Mouse (Mus musculus) hindbrain, embryonic 11.5 days (tissue): ENCODE measurements around the gene Rnf19b. TPM values are rescaled to one million over a fixed set of nuclear protein-coding genes. Genes with fewer than 3 reads are reported as not detected.

Experiments used
- ATAC-seq: fragments of 200-750 bp; cut with Nextera tagmentation; 2 replicates; pipeline ENCODE4 v1.8.0; 2017; ENCODE audit warnings: mild to moderate bottlenecking, moderate TSS enrichment, moderate library complexity; ENCODE audit not compliant: low FRiP score
- DNase-seq: peaks from one replicate; pipeline ENCODE4 v3.0.0-alpha.2; 2015; ENCODE audit warnings: low spot score
- H3K27ac ChIP-seq: fragments of 300-500 bp; sonication (generic); 2 replicates; pipeline ENCODE4 v1.5.1; 2014; ENCODE audit warnings: mild to moderate bottlenecking, low read depth, low read length
- H3K27me3 ChIP-seq: fragments of 300-500 bp; sonication (generic); 2 replicates; pipeline ENCODE4 v1.6.1; 2014; ENCODE audit warnings: mild to moderate bottlenecking, low read length, moderate library complexity, mixed read lengths; ENCODE audit not compliant: control insufficient read depth, insufficient read depth
- H3K36me3 ChIP-seq: fragments of 300-500 bp; sonication (generic); 2 replicates; pipeline ENCODE4 v1.6.1; 2014; ENCODE audit warnings: mild to moderate bottlenecking, low read length, moderate library complexity, mixed read lengths; ENCODE audit not compliant: control insufficient read depth, insufficient read depth
- H3K4me1 ChIP-seq: fragments of 300-500 bp; sonication (generic); replicated peaks from 2 replicates; pipeline ENCODE4 v1.6.1; 2014; ENCODE audit warnings: low read length, mixed read lengths; ENCODE audit not compliant: control insufficient read depth, insufficient read depth
- H3K4me2 ChIP-seq: fragments of 300-500 bp; sonication (generic); replicated peaks from 2 replicates; pipeline ENCODE4 v1.6.1; 2014; ENCODE audit warnings: mild to moderate bottlenecking, low read depth, low read length
- H3K4me3 ChIP-seq: fragments of 300-500 bp; sonication (generic); 2 replicates; pipeline ENCODE4 v1.5.1; 2014; ENCODE audit warnings: low read depth, low read length
- H3K9ac ChIP-seq: fragments of 300-500 bp; sonication (generic); 2 replicates; pipeline ENCODE4 v1.6.1; 2014; ENCODE audit warnings: low read depth, low read length
- H3K9me3 ChIP-seq: fragments of 300-500 bp; sonication (generic); 2 replicates; pipeline ENCODE4 v1.6.1; 2016; ENCODE audit warnings: low read length; ENCODE audit not compliant: control insufficient read depth
- WGBS: fragments of 180-500 bp; shearing (Covaris S2); extraction: QIAGEN DNeasy Blood & Tissue Kit; methylation state at CpG from one replicate; pipeline ENCODE4 v1.1.7; 2014; 5-methylcytosine and 5-hydroxymethylcytosine counted together
- polyA plus RNA-seq: library from polyadenylated mRNA; unstranded; fragments of >200 nt; fragmentation: Nextera tagmentation; extraction: Ambion mirVana; gene quantifications from 2 replicates; pipeline ENCODE4 v1.2.1, GENCODE M21; 2014

The Rnf19b gene
- polyA plus RNA-seq, 1 experiment from 2014 or later: 11.1 TPM

DNA sequence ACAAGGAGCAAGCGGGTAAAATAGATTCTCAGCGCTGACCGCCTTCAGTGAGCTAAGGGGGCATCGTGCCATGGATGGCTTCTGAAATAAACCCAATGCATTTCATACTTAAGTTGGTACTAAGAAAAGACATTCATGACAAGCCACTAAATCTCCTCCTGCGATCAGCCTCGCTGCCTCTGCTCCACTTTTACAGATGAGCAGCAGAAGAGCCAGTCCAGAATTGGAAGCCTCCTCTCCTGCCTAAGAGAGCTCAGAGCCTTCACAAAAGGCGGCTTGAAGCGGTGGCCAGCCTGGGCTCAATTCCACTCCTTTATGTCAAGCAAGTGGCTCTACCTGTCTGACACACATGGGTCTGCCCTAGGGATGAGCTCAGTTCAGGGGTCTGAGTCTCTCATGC is 58.6 kb downstream of the Rnf19b start:
- no peak for DNase-seq
- Histone ChIP-seq H3K27ac (no peak overlapping the region), H3K4me3 (no peak overlapping the region), H3K9ac (no peak overlapping the region), H3K9me3 (no peaks in the 10 kb centered on the region), H3K4me1 (peaks cover 11% of the 10 kb centered on the region), H3K4me2 (no peak overlapping the region), H3K36me3 (no peaks in the 10 kb centered on the region), H3K27me3 (peaks cover 21% of the 10 kb centered on the region)
- 93% methylated on average over 8 of the region's 8 CpGs for WGBS
- ATAC-seq: no peak

DNA sequence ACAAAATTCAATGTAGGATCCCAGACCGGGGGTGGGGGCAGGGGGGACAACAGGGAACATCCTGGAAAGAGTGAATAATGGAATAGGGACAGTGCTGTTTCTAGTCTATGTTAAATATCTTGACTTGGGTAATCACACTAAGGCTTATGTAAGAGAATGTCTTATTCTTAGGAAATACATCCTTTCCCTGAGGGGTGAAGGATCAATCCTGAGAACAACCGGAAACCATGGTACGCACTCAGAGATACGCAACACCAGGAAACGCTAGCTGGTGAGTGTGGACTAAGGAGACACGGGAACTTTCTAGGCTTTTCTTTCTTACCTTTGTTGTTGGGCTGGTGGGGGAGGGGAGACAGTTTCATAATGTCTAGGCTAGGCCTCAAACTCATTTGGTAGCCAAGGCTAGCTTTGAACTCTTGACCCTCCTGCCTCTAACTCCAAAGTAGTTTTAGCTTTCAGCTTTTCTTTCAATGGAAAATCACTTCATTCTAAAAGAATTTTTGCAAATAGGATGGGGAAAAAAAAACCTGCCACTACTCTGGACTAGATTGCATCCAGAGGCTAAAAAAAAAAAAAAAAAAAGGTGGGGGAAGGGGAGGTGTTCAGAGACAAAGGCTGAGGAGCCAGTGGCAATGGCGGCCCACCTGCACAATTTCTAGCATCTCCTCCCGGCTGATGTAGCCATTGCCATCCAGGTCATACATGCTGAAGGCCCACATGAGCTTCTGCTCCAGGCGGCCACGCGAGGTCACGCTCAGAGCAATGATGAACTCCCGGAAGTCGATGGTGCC is 59.8 kb downstream of the Rnf19b start:
- 86% methylated on average over 14 of the region's 14 CpGs for WGBS

DNA sequence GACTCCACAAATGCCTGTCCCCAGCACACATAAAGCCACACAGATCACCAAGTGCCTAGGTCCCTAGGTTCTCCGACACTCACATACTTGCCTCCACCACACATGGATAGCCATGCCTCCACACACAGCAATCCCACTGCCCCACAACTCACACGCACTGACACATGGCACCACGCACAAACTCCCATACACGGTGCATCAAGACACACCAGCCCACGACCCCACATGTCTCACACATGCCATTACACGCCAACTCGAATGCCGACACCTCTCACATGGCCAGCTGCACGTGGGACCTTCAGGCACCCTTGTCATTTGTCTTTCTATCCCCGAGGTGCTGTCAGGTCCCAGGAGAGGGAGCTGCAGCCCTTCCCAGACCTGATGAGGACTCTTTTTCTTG is 61.6 kb downstream of the Rnf19b start:
- no peak for DNase-seq
- WGBS: 79% methylated on average over 10 of the region's 10 CpGs
- H3K4me2 ChIP-seq: no peak overlapping the region
- no peak overlapping the region for H3K27ac ChIP-seq
- no peak overlapping the region for H3K9ac ChIP-seq
- H3K27me3 ChIP-seq: peaks cover 33% of the 10 kb centered on the region
- ATAC-seq: no peak
- H3K4me1 ChIP-seq: peaks cover 9% of the 10 kb centered on the region
- no peaks in the 10 kb centered on the region for H3K9me3 ChIP-seq
- H3K4me3 ChIP-seq: no peak overlapping the region
- no peaks in the 10 kb centered on the region for H3K36me3 ChIP-seq

More for the DNA sequence above, 59.8 kb downstream of the Rnf19b start:
- ATAC-seq (no peak), DNase-seq (no peak)
- Histone ChIP-seq H3K9me3 (no peaks in the 10 kb centered on the region), H3K27me3 (peaks cover 31% of the 10 kb centered on the region), H3K27ac (no peak overlapping the region), H3K9ac (no peak overlapping the region), H3K4me3 (no peak overlapping the region), H3K4me1 (peaks cover 12% of the 10 kb centered on the region), H3K4me2 (no peak overlapping the region), H3K36me3 (no peaks in the 10 kb centered on the region)

DNA sequence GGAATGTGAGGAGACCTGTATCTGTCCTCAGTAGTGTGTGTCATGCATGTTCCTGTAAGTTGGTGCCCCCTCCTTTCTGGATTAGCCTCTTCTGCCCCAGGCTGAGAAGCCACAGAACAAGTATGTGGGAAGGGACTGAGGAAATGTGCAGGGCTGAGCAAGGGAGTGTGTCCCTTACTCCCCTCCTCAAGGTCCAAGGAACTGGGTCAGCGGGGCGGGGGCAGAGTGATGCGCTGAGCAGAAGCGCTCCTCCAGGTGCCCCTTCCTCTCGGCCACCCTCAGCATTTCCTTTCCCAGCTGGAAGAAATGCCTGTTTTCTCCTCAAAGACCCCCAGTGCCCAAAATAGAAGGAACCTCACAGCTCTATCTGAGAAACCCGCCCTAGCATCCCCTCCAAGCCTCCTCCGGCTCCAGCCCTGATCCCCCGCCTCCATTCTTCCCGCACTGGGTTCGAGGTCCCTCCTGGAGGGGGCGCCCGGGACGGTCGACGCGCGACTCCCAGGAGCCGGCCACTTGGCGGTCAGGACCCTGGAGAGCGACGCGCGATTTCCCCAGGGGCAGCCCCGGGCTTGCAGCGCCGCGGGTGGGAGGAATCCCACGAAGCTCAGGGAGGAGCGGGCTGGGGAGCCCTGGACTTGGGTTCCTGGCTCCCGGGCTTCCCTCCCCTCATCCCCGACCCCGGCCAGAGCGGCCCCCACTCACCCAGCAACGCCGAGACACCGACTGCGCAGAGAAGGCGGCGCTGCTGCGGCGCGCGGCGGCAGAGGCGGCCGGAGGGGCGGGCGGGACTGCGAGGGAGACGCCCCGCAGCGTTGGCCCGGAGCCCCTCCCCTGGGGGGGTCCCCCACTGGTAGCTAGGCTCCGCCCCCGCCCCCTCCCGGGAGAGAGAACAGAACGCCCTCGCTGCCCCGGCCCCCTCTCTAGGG is 62.7 kb downstream of the Rnf19b start:
- DNase-seq: peak; percentile 79
- H3K4me2 ChIP-seq: peak overlapping the region; percentile 85
- H3K4me1 ChIP-seq: peaks cover 9% of the 10 kb centered on the region; the same call in 1 of the 2 replicates
- no peaks in the 10 kb centered on the region for H3K9me3 ChIP-seq
- peak overlapping the region; percentile 43 for H3K4me3 ChIP-seq
- peaks cover 33% of the 10 kb centered on the region for H3K27me3 ChIP-seq
- H3K9ac ChIP-seq: peak overlapping the region; percentile 47; the same call in 1 of the 2 replicates
- no peaks in the 10 kb centered on the region for H3K36me3 ChIP-seq
- ATAC-seq: peak; percentile 31; the same call in 1 of the 2 replicates
- peak overlapping the region; percentile 30; the same call in 1 of the 2 replicates for H3K27ac ChIP-seq
- under 1% methylated on average over 46 of the region's 59 CpGs for WGBS

DNA sequence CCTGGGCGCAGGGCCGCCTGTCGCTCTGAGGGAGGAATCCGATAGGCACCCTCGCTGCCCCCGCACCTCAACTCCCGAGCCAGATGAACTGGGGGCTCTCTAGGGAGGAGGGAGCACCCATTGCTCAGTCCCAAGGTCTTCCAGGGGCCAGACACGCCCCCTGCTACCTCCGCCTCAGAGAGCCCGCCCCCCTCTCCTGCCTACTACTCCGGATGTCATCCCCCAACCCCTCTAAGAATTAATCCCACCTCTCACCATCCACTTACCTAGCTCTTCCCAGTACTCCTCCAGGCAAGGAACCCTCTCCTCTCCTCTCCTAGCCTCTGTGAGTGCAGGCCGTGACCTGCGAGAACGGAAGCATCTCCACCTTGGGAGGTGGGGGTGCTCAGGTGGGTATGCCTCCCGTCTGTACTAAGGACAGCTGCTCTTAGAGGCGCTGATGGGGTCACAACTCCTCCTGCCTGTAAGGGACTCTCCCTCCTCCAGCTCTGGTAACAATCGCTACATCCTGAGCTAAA is 63.6 kb downstream of the Rnf19b start, which contains the start of gene Hpca:
Hpca (minus strand) TSS at position 468 of the 518 bp plus-strand sequence.
- Histone ChIP-seq H3K27me3 (peaks cover 33% of the 10 kb centered on the region), H3K36me3 (no peaks in the 10 kb centered on the region), H3K9ac (peak within 1 kb of the TSS; percentile 47; the same call in 1 of the 2 replicates), H3K4me2 (peak within 1 kb of the TSS; percentile 85), H3K27ac (peak within 1 kb of the TSS; percentile 30; the same call in 1 of the 2 replicates), H3K4me3 (peak within 1 kb of the TSS; percentile 43), H3K9me3 (no peaks in the 10 kb centered on the region), H3K4me1 (peaks cover 13% of the 10 kb centered on the region; the same call in 1 of the 2 replicates)
- 2% methylated on average over 16 of the region's 17 CpGs for WGBS
- ATAC-seq (peak; percentile 22; the same call in 1 of the 2 replicates), DNase-seq (no peak)

DNA sequence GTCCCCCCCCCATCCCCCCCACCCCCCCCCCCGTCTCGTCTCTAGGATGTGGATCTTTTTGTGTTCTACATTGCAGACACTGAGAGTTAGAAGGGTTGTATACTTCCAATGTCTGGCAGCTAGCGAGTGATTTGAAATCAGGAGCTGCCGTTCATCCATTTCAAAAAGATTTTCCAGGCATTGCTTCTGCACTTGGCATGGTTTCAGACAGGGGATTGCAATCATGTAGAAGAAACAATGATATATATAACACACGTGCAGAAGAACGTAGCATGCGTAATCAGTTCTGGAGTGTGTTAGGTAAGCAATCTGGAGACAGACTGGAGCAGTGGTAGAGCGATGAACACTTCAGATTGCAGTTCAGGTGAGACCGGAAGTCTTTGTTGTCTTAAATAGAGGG is 64.0 kb downstream of the Rnf19b start:
- WGBS: 43% methylated on average over 9 of the region's 9 CpGs
- ATAC-seq: no peak
- no peak overlapping the region for H3K27ac ChIP-seq
- no peak overlapping the region for H3K9ac ChIP-seq
- H3K4me1 ChIP-seq: peaks cover 13% of the 10 kb centered on the region; the same call in 1 of the 2 replicates
- no peak overlapping the region for H3K4me2 ChIP-seq
- no peaks in the 10 kb centered on the region for H3K36me3 ChIP-seq
- DNase-seq: no peak
- H3K9me3 ChIP-seq: no peaks in the 10 kb centered on the region
- H3K4me3 ChIP-seq: no peak overlapping the region
- peaks cover 33% of the 10 kb centered on the region for H3K27me3 ChIP-seq

DNA sequence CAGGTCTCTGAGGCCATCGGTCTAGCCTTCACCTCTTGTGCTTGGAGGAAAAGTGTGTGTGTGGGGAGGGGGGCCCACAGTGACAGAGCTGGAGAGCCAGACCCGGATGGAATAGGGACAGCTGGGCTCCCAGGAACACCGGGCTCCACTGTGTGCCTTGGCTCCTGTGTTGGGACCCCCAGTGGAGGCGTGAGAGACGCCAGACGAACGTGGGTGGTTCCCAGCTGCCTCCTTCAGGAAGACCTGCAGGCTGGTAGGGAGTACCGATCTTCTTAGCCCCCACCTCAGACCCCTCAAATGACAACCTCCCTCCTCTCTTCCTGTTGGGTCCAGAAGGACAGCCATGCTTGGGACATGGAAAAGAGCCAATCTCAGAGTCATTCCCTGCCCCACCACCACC is 64.6 kb downstream of the Rnf19b start:
- no peak for DNase-seq
- H3K4me2 ChIP-seq: no peak overlapping the region
- no peak overlapping the region for H3K4me3 ChIP-seq
- no peak for ATAC-seq
- H3K4me1 ChIP-seq: peaks cover 13% of the 10 kb centered on the region; the same call in 1 of the 2 replicates
- no peaks in the 10 kb centered on the region for H3K36me3 ChIP-seq
- WGBS: 43% methylated on average over 7 of the region's 8 CpGs
- no peak overlapping the region for H3K27ac ChIP-seq
- no peaks in the 10 kb centered on the region for H3K9me3 ChIP-seq
- no peak overlapping the region for H3K9ac ChIP-seq
- peaks cover 33% of the 10 kb centered on the region for H3K27me3 ChIP-seq

DNA sequence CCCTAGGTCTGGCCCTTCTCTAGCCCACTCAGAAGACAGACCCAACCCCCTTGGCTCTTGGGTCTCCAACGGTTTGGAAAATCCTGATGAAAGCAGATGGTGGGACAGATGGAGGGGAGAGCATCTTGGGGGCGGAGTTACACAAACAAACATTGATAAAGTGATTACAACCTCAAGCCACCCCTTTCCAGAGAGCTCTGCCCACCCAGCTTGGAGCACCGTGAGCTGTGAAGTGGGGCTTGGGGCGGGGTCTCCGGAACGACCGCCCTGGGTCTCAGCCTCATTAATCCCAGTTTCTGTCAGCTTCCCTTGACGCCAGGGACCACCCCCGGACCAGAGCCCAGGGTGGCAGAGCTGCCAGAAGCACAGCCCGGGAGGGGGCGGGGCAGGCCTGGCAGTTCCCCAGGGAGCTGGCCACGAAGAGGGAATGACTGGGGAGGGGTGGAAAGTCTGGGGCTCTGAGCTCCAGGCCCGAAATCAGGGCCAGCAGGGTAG is 66.6 kb downstream of the Rnf19b start:
- no peak overlapping the region; the same call in 1 of the 2 replicates for H3K9ac ChIP-seq
- no peaks in the 10 kb centered on the region for H3K36me3 ChIP-seq
- peaks cover 31% of the 10 kb centered on the region for H3K27me3 ChIP-seq
- 0 out of 2 replicates have a peak overlapping the region, but pooled peaks have one; percentile 4 for H3K4me2 ChIP-seq
- no peaks in the 10 kb centered on the region for H3K9me3 ChIP-seq
- peak; percentile 32 for ATAC-seq
- H3K4me3 ChIP-seq: no peak overlapping the region
- peaks cover 12% of the 10 kb centered on the region; the same call in 1 of the 2 replicates for H3K4me1 ChIP-seq
- no peak for DNase-seq
- no peak overlapping the region for H3K27ac ChIP-seq
- 10% methylated on average over 13 of the region's 13 CpGs for WGBS
